Mouse (Mus musculus) limb, embryonic 14.5 days (tissue): ENCODE results near the gene Sgsm3. TPM values are rescaled to one million over a fixed set of nuclear protein-coding genes. Genes with fewer than 3 reads are reported as not detected.

Source experiments
- ATAC-seq: fragments of 200-750 bp; cut with Nextera tagmentation; 2 replicates; pipeline ENCODE4 v1.8.0; 2017; ENCODE audit warnings: low read depth, moderate number of reproducible peaks, moderate TSS enrichment; ENCODE audit not compliant: low FRiP score
- DNase-seq: peaks from one replicate; pipeline ENCODE4 v3.0.0-alpha.2; 2015; ENCODE audit warnings: low spot score
- H3K27ac ChIP-seq: fragments of 300-500 bp; sonication (generic); replicated peaks from 2 replicates; pipeline ENCODE4 v1.5.1; 2014; ENCODE audit warnings: low read depth, mild to moderate bottlenecking, low read length, moderate library complexity, mixed read lengths
- H3K27me3 ChIP-seq: fragments of 300-500 bp; sonication (generic); 2 replicates; pipeline ENCODE4 v1.6.1; 2014; ENCODE audit warnings: low read length, mixed read lengths; ENCODE audit not compliant: control insufficient read depth, insufficient read depth
- H3K36me3 ChIP-seq: fragments of 300-500 bp; sonication (generic); 2 replicates; pipeline ENCODE4 v1.6.1; 2014; ENCODE audit warnings: mild to moderate bottlenecking, low read length, moderate library complexity, mixed read lengths; ENCODE audit not compliant: control insufficient read depth, insufficient read depth
- H3K4me1 ChIP-seq: fragments of 300-500 bp; sonication (generic); 2 replicates; pipeline ENCODE4 v1.6.1; 2014; ENCODE audit warnings: antibody characterized with exemption, low read length, mixed read lengths; ENCODE audit not compliant: control insufficient read depth, insufficient read depth
- H3K4me2 ChIP-seq: fragments of 300-500 bp; sonication (generic); replicated peaks from 2 replicates; pipeline ENCODE4 v1.6.1; 2014; ENCODE audit warnings: low read depth, mild to moderate bottlenecking, low read length, moderate library complexity; ENCODE audit not compliant: severe bottlenecking
- H3K4me3 ChIP-seq: fragments of 300-500 bp; sonication (generic); replicated peaks from 2 replicates; pipeline ENCODE4 v1.5.1; 2014; ENCODE audit warnings: low read length
- H3K9ac ChIP-seq: fragments of 300-500 bp; sonication (generic); 2 replicates; pipeline ENCODE4 v1.6.1; 2014; ENCODE audit warnings: mild to moderate bottlenecking, low read depth, low read length, moderate library complexity; ENCODE audit not compliant: severe bottlenecking
- H3K9me3 ChIP-seq: fragments of 300-500 bp; sonication (generic); 2 replicates; pipeline ENCODE4 v1.6.1; 2016; ENCODE audit warnings: low read length; ENCODE audit not compliant: control insufficient read depth
- POLR2A ChIP-seq: fragments of 200-500 bp; IDR thresholded peaks from 2 replicates; pipeline ENCODE4 v1.8.0; 2012; ENCODE audit warnings: inconsistent platforms, mild to moderate bottlenecking, moderate library complexity, borderline replicate concordance; ENCODE audit not compliant: insufficient read depth, insufficient read length; ENCODE audit errors: extremely low read depth
- WGBS: fragments of 180-500 bp; shearing (Covaris S2); extraction: QIAGEN DNeasy Blood & Tissue Kit; methylation state at CpG from one replicate; pipeline ENCODE4 v1.1.7; 2014; 5-methylcytosine and 5-hydroxymethylcytosine counted together
- polyA plus RNA-seq, 2 experiments: library from polyadenylated mRNA; depleted of rRNA in 1 of 2; stranded (reverse) in 1 of 2; unstranded in 1 of 2; fragments of >200 nt; fragmentation: Nextera tagmentation in 1 of 2; extraction: Ambion mirVana in 1 of 2; gene quantifications; 2 replicates each; pipeline versions ENCODE4 v1.2.1 to v1.2.3; 2012 to 2014

Gene Sgsm3
- polyA plus RNA-seq, 2 experiments: 26.2 to 32.1 TPM

DNA sequence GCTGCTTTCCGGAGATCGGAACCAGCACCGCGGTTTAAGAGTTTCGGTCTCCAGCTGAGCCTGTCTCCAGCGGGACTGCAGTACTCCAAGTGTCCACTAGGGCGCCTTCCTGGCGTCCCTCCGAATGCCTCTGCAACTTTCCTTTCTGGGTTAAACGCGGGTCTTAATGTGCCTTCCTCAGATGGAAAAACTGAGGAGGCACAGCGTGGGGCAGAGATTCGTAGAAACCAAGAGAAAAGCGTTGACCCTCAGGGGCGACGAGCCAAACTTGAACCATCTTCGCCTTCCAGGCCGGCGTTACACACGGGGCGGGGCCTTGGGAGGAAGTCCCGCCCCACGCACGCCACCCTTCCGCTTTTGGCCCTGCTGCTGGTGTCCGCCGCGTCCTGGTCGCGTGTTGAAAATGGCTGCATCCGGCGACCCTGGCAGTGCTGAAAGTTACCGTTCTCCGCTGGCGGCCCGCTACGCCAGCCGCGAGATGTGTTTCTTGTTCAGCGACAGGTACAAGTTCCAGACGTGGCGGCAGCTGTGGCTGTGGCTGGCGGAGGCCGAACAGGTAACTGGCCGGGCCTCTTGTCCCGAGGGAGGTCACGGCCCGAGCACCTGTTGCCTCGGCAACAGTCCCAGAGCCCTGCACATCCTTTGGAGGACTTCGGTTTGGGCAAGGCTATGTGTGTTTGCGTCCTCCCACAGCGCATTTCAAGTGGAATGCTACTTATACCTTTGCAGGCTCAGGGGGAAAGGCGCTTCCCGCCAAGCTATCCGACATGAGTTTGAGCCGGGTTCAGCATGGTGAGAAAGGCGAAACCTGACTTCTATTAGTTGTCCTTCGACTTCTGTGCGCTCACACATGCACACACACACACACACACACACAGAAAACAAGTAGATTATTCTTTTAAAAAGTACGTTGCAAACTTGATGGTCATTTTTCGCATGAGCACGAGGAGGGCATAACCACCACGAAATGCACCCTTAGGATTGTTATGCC lies 29.1 kb upstream of the Sgsm3 start, which contains the start of gene Adsl:
Gene Adsl, plus strand, starts transcription at position 346 of the 991 bp plus-strand sequence.
- peaks cover 6% of the 10 kb centered on the region for H3K4me1 ChIP-seq
- peak within 1 kb of the TSS; percentile 56 for H3K9ac ChIP-seq
- TF ChIP-seq POLR2A: 0 out of 2 replicates have a peak, but pooled peaks have one; percentile 20
- H3K4me2 ChIP-seq: peak within 1 kb of the TSS; percentile 60
- peak within 1 kb of the TSS; percentile 68 for H3K4me3 ChIP-seq
- no peaks in the 10 kb centered on the region for H3K27me3 ChIP-seq
- DNase-seq (peak; percentile 89), ATAC-seq (peak; percentile 96)
- WGBS: 1% methylated on average over 63 of the region's 63 CpGs
- peaks cover 15% of the 10 kb centered on the region for H3K36me3 ChIP-seq
- H3K9me3 ChIP-seq: no peaks in the 10 kb centered on the region
- H3K27ac ChIP-seq: peak within 1 kb of the TSS; percentile 78

GRCm38 (mm10) chr15:80949431-80949830 lies 28.1 kb upstream of the Sgsm3 start:
- H3K36me3 ChIP-seq: peaks cover 25% of the 10 kb centered on the region
- no peaks in the 10 kb centered on the region for H3K27me3 ChIP-seq
- whole genome bisulfite sequencing: 52% methylated on average over 4 of the region's 4 CpGs
- ATAC-seq (no peak), DNase-seq (no peak)
- TF ChIP-seq POLR2A: no peak
- peak overlapping the region; percentile 56 for H3K9ac ChIP-seq
- no peak overlapping the region for H3K27ac ChIP-seq
- peaks cover 6% of the 10 kb centered on the region for H3K4me1 ChIP-seq
- H3K4me3 ChIP-seq: peak overlapping the region; percentile 68
- H3K9me3 ChIP-seq: no peaks in the 10 kb centered on the region
- H3K4me2 ChIP-seq: peak overlapping the region; percentile 60

- ATAC-seq (no peak), DNase-seq (no peak)
- Histone ChIP-seq H3K27me3 (no peaks in the 10 kb centered on the region), H3K27ac (no peak overlapping the region), H3K4me2 (no peak overlapping the region), H3K4me1 (peaks cover 6% of the 10 kb centered on the region), H3K36me3 (peaks cover 31% of the 10 kb centered on the region), H3K4me3 (0 out of 2 replicates have a peak overlapping the region, but pooled peaks have one; percentile 68), H3K9me3 (no peaks in the 10 kb centered on the region), H3K9ac (no peak overlapping the region)
- 91% methylated on average over 7 of the region's 7 CpGs for WGBS
- TF ChIP-seq POLR2A: no peak
Observed at GRCm38 (mm10) chr15:80950055-80950454, 27.5 kb upstream of the Sgsm3 start.

DNA sequence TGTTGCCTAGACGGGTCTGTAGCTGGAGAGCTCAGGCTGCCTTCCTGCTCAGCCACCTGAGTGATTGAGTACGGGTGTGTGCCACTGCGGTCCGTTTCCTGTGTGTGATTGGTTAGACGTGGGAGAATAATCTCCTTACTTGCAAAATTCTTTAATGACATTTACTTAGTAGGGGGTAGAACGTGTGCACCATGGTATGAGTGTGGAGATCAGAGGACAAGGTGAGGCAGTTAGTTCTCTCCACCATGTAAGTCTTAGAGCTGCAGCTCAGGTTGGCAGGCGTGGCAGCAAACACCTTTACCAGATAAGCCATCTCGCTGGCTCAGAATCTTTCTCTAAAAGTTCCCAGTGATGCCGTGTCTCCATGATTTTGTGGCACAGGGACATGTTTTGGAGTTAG lies 23.6 kb upstream of the Sgsm3 start:
- no peak for ATAC-seq
- Histone ChIP-seq H3K27me3 (no peaks in the 10 kb centered on the region), H3K4me1 (peaks cover 6% of the 10 kb centered on the region), H3K9me3 (no peaks in the 10 kb centered on the region), H3K4me2 (no peak overlapping the region), H3K27ac (no peak overlapping the region), H3K9ac (no peak overlapping the region), H3K36me3 (peaks cover 61% of the 10 kb centered on the region), H3K4me3 (no peak overlapping the region)
- TF ChIP-seq POLR2A: no peak
- DNase-seq: no peak
- WGBS: 88% methylated on average over 9 of the region's 9 CpGs

DNA sequence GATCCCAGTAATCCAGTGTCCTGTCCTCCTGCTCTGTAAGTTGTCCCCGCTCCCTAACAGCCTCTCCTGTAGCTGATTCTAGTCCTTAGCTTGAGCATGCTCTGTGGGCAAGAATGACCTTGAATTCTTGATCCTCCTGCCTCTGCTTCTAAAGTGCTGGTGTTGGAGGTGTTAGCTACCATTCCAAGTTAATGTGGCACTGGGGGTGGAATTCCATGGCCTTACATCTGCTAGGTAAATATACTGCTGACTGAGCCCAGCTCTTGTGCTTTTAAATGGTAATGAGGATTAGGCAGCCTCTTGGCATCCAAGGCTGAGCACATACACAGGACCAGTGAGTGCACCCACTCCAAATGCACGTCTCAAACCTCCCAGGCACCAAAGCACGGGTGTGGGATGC lies 22.7 kb upstream of the Sgsm3 start:
- ATAC-seq: no peak
- H3K27ac ChIP-seq: no peak overlapping the region
- H3K27me3 ChIP-seq: no peaks in the 10 kb centered on the region
- H3K36me3 ChIP-seq: peaks cover 70% of the 10 kb centered on the region
- no peaks in the 10 kb centered on the region for H3K4me1 ChIP-seq
- no peak for DNase-seq
- no peak overlapping the region for H3K9ac ChIP-seq
- TF ChIP-seq POLR2A: no peak
- WGBS: 89% methylated on average over 3 of the region's 3 CpGs
- H3K9me3 ChIP-seq: no peaks in the 10 kb centered on the region
- no peak overlapping the region for H3K4me2 ChIP-seq
- H3K4me3 ChIP-seq: no peak overlapping the region
